Comparison of ENCODE assay signal across 9 mouse cellular contexts in genomic region chr14:120979559-120979958, GRCm38 (mm10). TPM values are rescaled to one million over a fixed set of nuclear protein-coding genes. Genes with fewer than 3 reads are reported as not detected.
DNase-seq lines count a peak whose midpoint lies in the region; ATAC-seq and TF ChIP-seq lines count a peak whose summit lies in the region.
"Had no signal": no experiment of that assay in that cellular context is flagged by ENCODE, and none has a peak within 500 bp of the region (broad histone marks: within the 10 kb centered on the region; RNA-seq: fewer than 3 reads in every experiment).

No protein-coding gene starts in this region.

- H3K36me3 ChIP-seq in forebrain, embryonic 10.5 days (replicated peaks) = no peaks in the 10 kb centered on the region
- no peaks in the 10 kb centered on the region for H3K36me3 ChIP-seq in forebrain, embryonic 12.5 days (replicated peaks)
- H3K36me3 ChIP-seq in liver, embryonic 14.5 days (replicated peaks; ENCODE audit: control insufficient read depth, insufficient read depth, low read depth) = no peaks in the 10 kb centered on the region
- H3K36me3 ChIP-seq in liver, embryonic 11.5 days (ENCODE audit: control insufficient read depth, insufficient read depth, low read length) = no peaks in the 10 kb centered on the region
- no peaks in the 10 kb centered on the region for H3K36me3 ChIP-seq in lung, postnatal 0 days (ENCODE audit: insufficient read depth, low read length)
- H3K36me3 ChIP-seq: liver, embryonic 15.5 days had no signal

- DNase-seq in forebrain, embryonic 10.5 days (ENCODE audit: extremely low spot score, low spot score) = peak; percentile 38
- no peak for DNase-seq in liver, embryonic 14.5 days (ENCODE audit: low read depth in 3 of 3, low spot score in 3 of 3)
- DNase-seq in liver, embryonic 11.5 days (ENCODE audit: low spot score) = no peak
- peak; percentile 19 for DNase-seq in adrenal gland, postnatal 25 days
- peak; percentile 42 for DNase-seq in forelimb bud, embryonic 11.5 days (ENCODE audit: low read depth, low spot score)
- DNase-seq in lung, postnatal 0 days (ENCODE audit: low spot score) = peak; percentile 52

- H3K4me3 ChIP-seq in forebrain, embryonic 10.5 days = no peak overlapping the region
- H3K4me3 ChIP-seq in forebrain, embryonic 12.5 days (replicated peaks) = no peak overlapping the region
- no peak overlapping the region for H3K4me3 ChIP-seq in liver, embryonic 14.5 days (ENCODE audit: insufficient read depth in 1 of 2, low read depth in 2 of 2, low read length in 2 of 2)
- no peak overlapping the region for H3K4me3 ChIP-seq in liver, embryonic 11.5 days (ENCODE audit: low read depth, low read length)
- H3K4me3 ChIP-seq in lung, postnatal 0 days (ENCODE audit: low read depth, low read length) = no peak overlapping the region
- H3K4me3 ChIP-seq: liver, embryonic 15.5 days had no signal

- H3K9ac ChIP-seq in forebrain, embryonic 12.5 days = no peak overlapping the region
- no peak overlapping the region for H3K9ac ChIP-seq in liver, embryonic 14.5 days (replicated peaks)
- no peak overlapping the region for H3K9ac ChIP-seq in liver, embryonic 11.5 days (ENCODE audit: low read depth, low read length)
- H3K9ac ChIP-seq in lung, postnatal 0 days (replicated peaks; ENCODE audit: low read depth) = no peak overlapping the region
- H3K9ac ChIP-seq: liver, embryonic 15.5 days had no signal

- H3K4me1 ChIP-seq in forebrain, embryonic 10.5 days = 0 out of 2 replicates have a peak, but pooled peaks cover 4% of the 10 kb centered on the region
- H3K4me1 ChIP-seq in forebrain, embryonic 12.5 days = no peaks in the 10 kb centered on the region
- no peaks in the 10 kb centered on the region for H3K4me1 ChIP-seq in liver, embryonic 14.5 days (replicated peaks; ENCODE audit: control insufficient read depth in 2 of 2, insufficient read depth in 2 of 2, low read length in 1 of 2)
- H3K4me1 ChIP-seq in liver, embryonic 11.5 days (replicated peaks; ENCODE audit: control insufficient read depth, insufficient read depth, low read length) = no peaks in the 10 kb centered on the region
- no peaks in the 10 kb centered on the region for H3K4me1 ChIP-seq in lung, postnatal 0 days (ENCODE audit: insufficient read depth, low read depth, low read length)
- H3K4me1 ChIP-seq: liver, embryonic 15.5 days had no signal

- H3K27ac ChIP-seq in forebrain, embryonic 10.5 days = no peak overlapping the region
- no peak overlapping the region for H3K27ac ChIP-seq in forebrain, embryonic 12.5 days
- H3K27ac ChIP-seq in liver, embryonic 14.5 days = no peak overlapping the region
- H3K27ac ChIP-seq in liver, embryonic 11.5 days (ENCODE audit: low read depth, low read length) = no peak overlapping the region
- no peak overlapping the region for H3K27ac ChIP-seq in lung, postnatal 0 days (ENCODE audit: low read length)
- H3K27ac ChIP-seq: liver, embryonic 15.5 days had no signal

- no peak for ATAC-seq in forebrain, embryonic 12.5 days (ENCODE audit: low FRiP score)
- ATAC-seq in liver, embryonic 14.5 days (ENCODE audit: insufficient read depth) = no peak
- no peak for ATAC-seq in liver, embryonic 11.5 days (replicated peaks; ENCODE audit: low FRiP score)
- peak; percentile 63 for ATAC-seq in lung, postnatal 0 days
- no peak for ATAC-seq in inflammation-experienced regulatory T-cells, adult 6 months

- H3K27me3 ChIP-seq in forebrain, embryonic 10.5 days (ENCODE audit: poor library complexity, severe bottlenecking) = no peaks in the 10 kb centered on the region
- H3K27me3 ChIP-seq in forebrain, embryonic 12.5 days = no peaks in the 10 kb centered on the region
- H3K27me3 ChIP-seq in liver, embryonic 14.5 days (ENCODE audit: control insufficient read depth, insufficient read depth, low read length) = no peaks in the 10 kb centered on the region
- no peaks in the 10 kb centered on the region for H3K27me3 ChIP-seq in liver, embryonic 11.5 days (replicated peaks; ENCODE audit: control insufficient read depth, insufficient read depth, low read length)
- no peaks in the 10 kb centered on the region for H3K27me3 ChIP-seq in lung, postnatal 0 days (replicated peaks; ENCODE audit: insufficient read depth, low read length)
- H3K27me3 ChIP-seq: liver, embryonic 15.5 days had no signal

- no peaks in the 10 kb centered on the region for H3K9me3 ChIP-seq in forebrain, embryonic 10.5 days
- no peaks in the 10 kb centered on the region for H3K9me3 ChIP-seq in forebrain, embryonic 12.5 days
- no peaks in the 10 kb centered on the region for H3K9me3 ChIP-seq in liver, embryonic 14.5 days (ENCODE audit: control insufficient read depth, low read length)
- H3K9me3 ChIP-seq in liver, embryonic 11.5 days (ENCODE audit: control insufficient read depth, low read length) = no peaks in the 10 kb centered on the region
- H3K9me3 ChIP-seq in lung, postnatal 0 days (ENCODE audit: low read length) = no peaks in the 10 kb centered on the region
- H3K9me3 ChIP-seq: liver, embryonic 15.5 days had no signal

- TF ChIP-seq CTCF in liver, embryonic 14.5 days (IDR thresholded peaks at IDR 0.05; ENCODE audit: low read depth) = peak; percentile 49
- peak; percentile 80 for TF ChIP-seq CTCF in lung, postnatal 0 days (IDR thresholded peaks at IDR 0.05)

- 57% methylated on average over 3 of the region's 3 CpGs for WGBS in forebrain, embryonic 10.5 days
- WGBS in forebrain, embryonic 12.5 days = 46% methylated on average over 3 of the region's 3 CpGs
- 53% methylated on average over 3 of the region's 3 CpGs for WGBS in liver, embryonic 14.5 days (ENCODE audit: insufficient replicate concordance)
- WGBS in liver, embryonic 11.5 days = 63% methylated on average over 3 of the region's 3 CpGs
- 41% methylated on average over 3 of the region's 3 CpGs for WGBS in lung, postnatal 0 days

- TF ChIP-seq EP300 in liver, embryonic 14.5 days (IDR thresholded peaks at IDR 0.05; ENCODE audit: low read depth) = no peak
- no peak for TF ChIP-seq EP300 in lung, postnatal 0 days (IDR thresholded peaks at IDR 0.05)

- no peak overlapping the region for H3K4me2 ChIP-seq in forebrain, embryonic 12.5 days
- no peak overlapping the region for H3K4me2 ChIP-seq in liver, embryonic 14.5 days (ENCODE audit: low read depth)
- H3K4me2 ChIP-seq in liver, embryonic 11.5 days = no peak overlapping the region
- no peak overlapping the region for H3K4me2 ChIP-seq in lung, postnatal 0 days (replicated peaks; ENCODE audit: low read depth, low read length)
- H3K4me2 ChIP-seq: liver, embryonic 15.5 days had no signal

RNA-seq across cellular contexts. Expression of gene Farp1, which starts 55.4 kb away (rescaled TPM):
- polyA plus RNA-seq in forebrain, embryonic 10.5 days (2016; fragmentation: Nextera tagmentation; extraction: Ambion mirVana) = 21.7 and 22.9 TPM in 2 replicates
- polyA plus RNA-seq in forebrain, embryonic 12.5 days (2016; fragmentation: Nextera tagmentation; extraction: Ambion mirVana) = 24.6 and 27.9 TPM in 2 replicates
- polyA plus RNA-seq in liver, embryonic 14.5 days (2012; rRNA removed) = 3.7 and 4.3 TPM in 2 replicates
- 2.7 and 3.0 TPM in 2 replicates for polyA plus RNA-seq in liver, embryonic 14.5 days (2014; fragmentation: Nextera tagmentation; extraction: Ambion mirVana)
- polyA plus RNA-seq in liver, embryonic 11.5 days (2014; fragmentation: Nextera tagmentation; extraction: Ambion mirVana) = 14.9 and 17.6 TPM in 2 replicates
- total RNA-seq in adrenal gland, postnatal 25 days (2021) = 23.8 and 25.8 TPM in 2 replicates
- polyA plus RNA-seq in lung, postnatal 0 days (2015; fragmentation: Nextera tagmentation; extraction: Ambion mirVana) = 17.9 TPM in 2 replicates
- 1 to 10 TPM; 2.0 to 3.1 (median 2.9) TPM for polyA plus RNA-seq in inflammation-experienced regulatory T-cells, adult 6 months (2017; shearing (Covaris generic))

Comparison
In these comparisons a context has a peak if more than half of its experiments do, and no peak if none do; other contexts are left out.
1. DNase-seq: peak in forebrain, embryonic 10.5 days (single experiment), adrenal gland, postnatal 25 days (single experiment), forelimb bud, embryonic 11.5 days (single experiment) and lung, postnatal 0 days (single experiment); none in liver, embryonic 14.5 days (0 of 3) and liver, embryonic 11.5 days (single experiment).